Mouse (Mus musculus) forebrain, embryonic 16.5 days (tissue): ENCODE data around the gene Scimp. TPM values are rescaled to one million over a fixed set of nuclear protein-coding genes. Genes with fewer than 3 reads are reported as not detected.

ENCODE experiments used
- ATAC-seq: fragments of 200-750 bp; cut with Nextera tagmentation; 2 replicates; pipeline ENCODE4 v1.8.0; 2017; ENCODE audit warnings: mild to moderate bottlenecking, moderate library complexity
- H3K27ac ChIP-seq: fragments of 300-500 bp; sonication (generic); 2 replicates; pipeline ENCODE4 v1.5.1; 2014; ENCODE audit warnings: low read length, control low read depth
- H3K27me3 ChIP-seq: fragments of 300-500 bp; sonication (generic); replicated peaks from 2 replicates; pipeline ENCODE4 v1.6.1; 2014; ENCODE audit warnings: low read length; ENCODE audit not compliant: control insufficient read depth, insufficient read depth
- H3K36me3 ChIP-seq: fragments of 300-500 bp; sonication (generic); 2 replicates; pipeline ENCODE4 v1.6.1; 2014; ENCODE audit not compliant: control insufficient read depth, insufficient read depth
- H3K4me1 ChIP-seq: fragments of 300-500 bp; sonication (generic); replicated peaks from 2 replicates; pipeline ENCODE4 v1.6.1; 2014; ENCODE audit warnings: low read length; ENCODE audit not compliant: control insufficient read depth, insufficient read depth
- H3K4me2 ChIP-seq: fragments of 300-500 bp; sonication (generic); 2 replicates; pipeline ENCODE4 v1.6.1; 2014; ENCODE audit warnings: mild to moderate bottlenecking, low read length, control low read depth
- H3K4me3 ChIP-seq: fragments of 300-500 bp; sonication (generic); replicated peaks from 2 replicates; pipeline ENCODE4 v1.5.1; 2014; ENCODE audit warnings: mild to moderate bottlenecking, low read length, control low read depth
- H3K9ac ChIP-seq: fragments of 300-500 bp; sonication (generic); replicated peaks from 2 replicates; pipeline ENCODE4 v1.6.1; 2014; ENCODE audit warnings: low read depth, low read length, control low read depth
- H3K9me3 ChIP-seq: fragments of 300-500 bp; sonication (generic); 2 replicates; pipeline ENCODE4 v1.6.1; 2016; ENCODE audit warnings: low read length; ENCODE audit not compliant: control insufficient read depth
- WGBS: fragments of 180-500 bp; shearing (Covaris S2); extraction: QIAGEN DNeasy Blood & Tissue Kit; methylation state at CpG from one replicate; pipeline ENCODE4 v1.1.7; 2014; 5-methylcytosine and 5-hydroxymethylcytosine counted together
- polyA plus RNA-seq: library from polyadenylated mRNA; unstranded; fragments of >200 nt; fragmentation: Nextera tagmentation; extraction: Ambion mirVana; gene quantifications from 2 replicates; pipeline ENCODE4 v1.2.1, GENCODE M21; 2015

The Scimp gene
- polyA plus RNA-seq, 1 experiment from 2014 or later, result not detected

DNA sequence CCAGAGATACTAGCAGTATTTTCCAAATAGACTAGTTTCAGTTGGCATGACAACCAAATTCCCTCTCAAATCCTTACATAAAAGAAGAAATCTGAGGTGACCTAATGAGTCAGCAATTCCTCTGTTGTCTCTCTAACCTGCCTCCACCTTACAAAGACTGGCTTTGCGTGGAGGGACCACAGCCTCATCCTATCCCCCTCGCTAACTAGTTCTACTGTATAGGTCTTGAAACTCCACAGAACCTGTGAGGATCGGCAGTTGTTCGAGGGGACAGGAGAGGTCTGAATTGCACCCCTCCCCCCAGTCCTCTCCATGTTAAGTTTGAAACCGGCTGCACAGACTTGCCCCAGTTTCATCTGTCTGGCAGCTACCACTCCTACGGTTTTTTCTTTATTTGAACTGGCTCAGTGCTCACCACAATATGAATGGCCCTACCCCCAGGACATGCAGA, 23.0 kb upstream of the Scimp start:
- H3K27me3 ChIP-seq, result no peaks in the 10 kb centered on the region
- H3K27ac ChIP-seq, result no peak overlapping the region
- H3K36me3 ChIP-seq, result no peaks in the 10 kb centered on the region
- ATAC-seq, result no peak
- H3K4me2 ChIP-seq, result no peak overlapping the region
- no peak overlapping the region for H3K4me3 ChIP-seq
- 37% methylated on average over 6 of the region's 6 CpGs for WGBS
- H3K4me1 ChIP-seq, result no peaks in the 10 kb centered on the region
- H3K9ac ChIP-seq, result no peak overlapping the region
- no peaks in the 10 kb centered on the region for H3K9me3 ChIP-seq

DNA sequence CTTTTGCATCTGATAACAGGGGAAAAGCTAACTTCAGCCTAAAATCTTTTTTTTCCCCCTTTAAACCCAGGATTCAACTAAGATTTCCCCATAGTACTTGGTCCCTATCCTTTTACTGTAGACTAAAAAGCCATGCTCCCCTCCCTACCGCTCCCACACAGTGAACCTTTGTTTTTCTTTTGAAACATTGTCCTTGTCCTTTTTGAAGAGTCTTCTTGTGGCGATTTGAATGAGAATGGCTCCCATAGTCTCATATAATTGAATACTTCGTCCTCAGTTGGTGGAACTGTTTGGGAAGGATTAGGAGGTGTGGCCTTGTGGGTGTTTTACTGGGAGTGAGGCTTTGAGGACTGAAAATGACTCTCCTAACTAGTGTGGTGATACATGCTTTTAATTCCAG, 21.4 kb upstream of the Scimp start:
- H3K27me3 ChIP-seq, result no peaks in the 10 kb centered on the region
- no peaks in the 10 kb centered on the region for H3K9me3 ChIP-seq
- H3K27ac ChIP-seq, result no peak overlapping the region
- ATAC-seq, result no peak
- H3K9ac ChIP-seq, result no peak overlapping the region
- no peak overlapping the region for H3K4me2 ChIP-seq
- WGBS, result 54% methylated on average over 3 of the region's 3 CpGs
- no peak overlapping the region for H3K4me3 ChIP-seq
- no peaks in the 10 kb centered on the region for H3K36me3 ChIP-seq
- H3K4me1 ChIP-seq, result no peaks in the 10 kb centered on the region

DNA sequence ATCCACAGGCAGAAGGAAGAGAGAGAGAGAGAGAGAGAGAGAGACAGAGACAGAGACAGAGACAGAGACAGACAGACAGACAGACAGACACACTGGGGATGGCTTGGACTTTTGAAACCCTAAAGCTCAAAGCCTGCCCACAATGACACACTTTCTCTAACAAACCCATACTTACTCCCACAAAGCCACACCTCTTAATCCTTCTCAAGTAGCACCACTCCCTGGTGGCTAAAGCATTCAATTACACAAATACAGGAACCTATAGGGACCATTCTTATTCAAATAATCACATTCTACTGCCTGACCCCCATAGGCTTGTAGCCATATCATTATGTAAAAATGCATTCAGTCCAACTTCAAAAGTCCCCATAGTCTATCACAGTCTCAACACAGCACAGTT, 21.0 kb upstream of the Scimp start:
- H3K4me1 ChIP-seq, result no peaks in the 10 kb centered on the region
- H3K9me3 ChIP-seq, result no peaks in the 10 kb centered on the region
- H3K27ac ChIP-seq, result no peak overlapping the region
- no peaks in the 10 kb centered on the region for H3K36me3 ChIP-seq
- no peak for ATAC-seq
- no peak overlapping the region for H3K4me3 ChIP-seq
- H3K9ac ChIP-seq, result no peak overlapping the region
- H3K4me2 ChIP-seq, result no peak overlapping the region
- no peaks in the 10 kb centered on the region for H3K27me3 ChIP-seq

DNA sequence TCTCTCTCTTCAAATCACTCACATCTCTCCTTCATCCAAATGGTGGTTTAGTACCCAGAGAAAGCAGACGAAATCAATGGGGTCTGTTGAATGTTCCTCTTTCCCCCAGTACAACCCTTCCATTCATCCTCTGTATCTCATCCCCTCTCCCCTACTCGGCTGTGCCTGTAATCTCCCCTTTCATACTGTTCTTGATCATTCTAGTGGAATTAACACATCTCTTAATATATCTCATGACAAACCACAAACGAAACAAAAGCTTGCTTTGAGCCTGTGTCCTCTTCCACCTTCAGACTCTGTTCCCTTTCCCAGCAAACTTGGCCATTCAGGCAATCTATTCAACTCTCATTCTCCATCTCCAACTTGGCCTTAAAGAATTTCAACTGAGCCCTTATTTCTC, 18.8 kb upstream of the Scimp start:
- no peak for ATAC-seq
- H3K9me3 ChIP-seq, result no peaks in the 10 kb centered on the region

DNA sequence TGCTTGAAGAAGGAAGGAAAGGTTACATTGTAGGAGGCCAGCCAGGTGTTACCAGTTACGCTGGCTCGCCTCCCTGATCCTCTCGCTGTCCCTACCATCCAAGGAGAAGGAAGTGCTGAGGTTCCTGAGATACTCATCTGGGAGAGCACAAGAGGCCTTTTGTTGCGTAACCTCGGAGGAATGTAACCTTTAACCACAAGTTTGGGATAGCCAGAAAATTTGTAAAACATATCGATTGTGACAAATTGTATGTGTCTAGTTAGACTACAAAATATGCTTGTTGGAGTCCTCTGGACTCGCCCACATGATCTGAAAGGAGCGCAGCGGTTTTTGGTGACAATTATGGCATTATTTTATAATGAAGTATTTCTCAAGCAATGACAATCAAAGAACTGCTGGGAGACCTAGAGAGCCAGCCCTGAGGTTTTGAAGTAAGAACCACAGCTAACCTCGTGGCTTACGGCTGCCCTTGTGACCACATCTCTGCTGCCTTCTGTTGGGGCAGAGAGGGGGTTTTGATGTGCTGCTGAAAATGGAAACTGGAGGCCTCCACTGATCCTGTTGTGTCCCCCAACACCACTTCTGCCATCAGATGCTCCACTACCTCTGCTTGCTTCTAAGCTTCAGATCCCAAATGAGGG, 16.7 kb upstream of the Scimp start:
- no peak overlapping the region for H3K9ac ChIP-seq
- no peak overlapping the region for H3K4me3 ChIP-seq
- WGBS, result 93% methylated on average over 11 of the region's 11 CpGs
- no peak for ATAC-seq
- H3K27ac ChIP-seq, result no peak overlapping the region
- H3K36me3 ChIP-seq, result no peaks in the 10 kb centered on the region
- H3K4me1 ChIP-seq, result no peaks in the 10 kb centered on the region
- H3K4me2 ChIP-seq, result no peak overlapping the region
- no peaks in the 10 kb centered on the region for H3K9me3 ChIP-seq
- no peaks in the 10 kb centered on the region for H3K27me3 ChIP-seq

More for the DNA sequence above, 18.8 kb upstream of the Scimp start:
- Histone ChIP-seq H3K4me2 (no peak overlapping the region), H3K4me3 (no peak overlapping the region), H3K27ac (no peak overlapping the region), H3K27me3 (no peaks in the 10 kb centered on the region), H3K4me1 (no peaks in the 10 kb centered on the region), H3K9ac (no peak overlapping the region), H3K36me3 (no peaks in the 10 kb centered on the region)
- WGBS, result 10% methylated on average over 3 of the region's 3 CpGs

DNA sequence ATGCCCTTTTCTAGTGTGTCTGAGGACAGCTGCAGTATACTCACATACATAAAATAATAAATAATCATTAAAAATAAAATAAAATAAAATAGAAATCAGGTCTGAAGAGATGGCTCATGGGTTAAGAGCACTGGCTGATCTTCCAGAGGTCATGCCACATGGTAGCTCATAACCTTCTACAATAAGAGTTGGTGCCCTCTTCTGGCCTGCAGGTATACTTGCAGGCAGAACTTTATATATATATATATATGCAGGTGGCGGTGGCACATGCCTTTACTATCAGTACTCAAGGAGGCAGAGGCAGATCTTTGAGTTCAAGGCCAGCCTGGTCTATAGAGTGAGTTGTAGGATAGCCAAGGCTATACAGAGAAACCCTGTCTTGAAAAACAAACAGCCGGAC, 13.8 kb upstream of the Scimp start:
- no peak for ATAC-seq
- WGBS, result 91% methylated on average over 2 of the region's 2 CpGs

DNA sequence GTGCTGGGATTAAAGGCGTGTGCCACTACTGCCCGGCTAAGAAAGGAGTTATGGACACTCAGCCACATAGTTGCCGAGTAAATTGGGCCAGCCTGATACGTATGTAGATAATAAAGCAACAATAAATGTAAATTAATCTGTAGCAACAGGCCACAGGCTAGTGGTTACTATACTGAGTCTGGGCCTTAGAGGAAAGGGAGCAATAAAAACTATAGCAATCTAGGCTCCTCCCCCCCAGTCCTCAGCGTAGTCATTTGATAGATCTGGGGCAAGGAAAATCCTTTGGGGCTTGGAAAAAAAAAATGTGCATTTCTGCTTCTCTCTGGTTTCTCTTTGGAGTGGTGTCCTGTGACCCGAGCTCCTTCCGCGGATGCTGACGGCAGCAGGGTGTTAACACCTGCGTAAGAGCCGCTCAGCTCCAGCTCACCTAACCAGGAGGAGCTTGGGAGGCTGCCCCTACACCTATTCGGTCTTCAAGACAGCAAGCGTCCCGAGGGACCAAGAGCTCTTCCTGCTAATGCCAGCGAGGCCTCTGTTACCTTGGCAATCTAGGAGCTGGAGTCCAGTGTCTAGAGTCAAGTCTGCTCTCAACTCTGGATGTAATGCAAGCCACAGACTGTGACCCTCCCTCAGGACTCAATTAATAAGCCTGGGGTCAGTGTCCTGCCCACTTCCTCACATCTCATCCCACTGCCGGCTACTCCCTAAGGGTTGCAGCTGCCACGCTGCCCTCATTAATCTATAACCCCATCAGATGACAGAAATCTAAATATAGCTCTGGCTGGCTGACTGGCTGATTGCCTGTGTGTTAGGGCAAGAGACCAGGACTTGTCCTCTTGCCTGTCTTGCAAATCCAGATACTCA, 9.6 kb upstream of the Scimp start:
- Histone ChIP-seq H3K4me1 (no peaks in the 10 kb centered on the region), H3K36me3 (no peaks in the 10 kb centered on the region), H3K9ac (no peak overlapping the region), H3K9me3 (no peaks in the 10 kb centered on the region), H3K27me3 (no peaks in the 10 kb centered on the region), H3K4me3 (no peak overlapping the region), H3K27ac (no peak overlapping the region), H3K4me2 (no peak overlapping the region)
- ATAC-seq, result no peak
- 65% methylated on average over 17 of the region's 17 CpGs for WGBS

More for the DNA sequence above, 13.8 kb upstream of the Scimp start:
- H3K9ac ChIP-seq, result no peak overlapping the region
- H3K27me3 ChIP-seq, result no peaks in the 10 kb centered on the region
- no peak overlapping the region for H3K4me3 ChIP-seq
- H3K27ac ChIP-seq, result no peak overlapping the region
- no peaks in the 10 kb centered on the region for H3K36me3 ChIP-seq
- no peaks in the 10 kb centered on the region for H3K9me3 ChIP-seq
- H3K4me2 ChIP-seq, result no peak overlapping the region
- no peaks in the 10 kb centered on the region for H3K4me1 ChIP-seq

DNA sequence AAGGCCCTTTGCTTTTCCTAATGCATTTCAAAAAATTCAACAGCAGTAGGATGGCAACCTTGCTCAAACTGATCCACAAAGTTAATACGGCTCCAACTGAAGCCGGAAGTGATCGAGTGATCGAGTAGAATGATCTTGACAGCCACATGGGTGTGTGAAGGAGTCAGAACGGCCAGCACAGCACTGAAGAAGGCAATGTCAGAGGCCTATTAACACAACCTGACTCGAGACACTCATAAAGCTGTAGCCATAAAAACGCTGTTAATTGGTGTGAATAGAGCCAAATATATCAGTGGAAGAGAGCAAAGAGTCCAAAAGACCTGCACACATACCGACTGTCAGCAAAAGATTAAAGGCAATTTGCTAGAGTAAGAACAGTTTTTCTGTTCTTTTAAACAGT, 7.7 kb upstream of the Scimp start:
- Histone ChIP-seq H3K27me3 (no peaks in the 10 kb centered on the region), H3K4me1 (no peaks in the 10 kb centered on the region), H3K4me2 (no peak overlapping the region), H3K9me3 (no peaks in the 10 kb centered on the region), H3K9ac (no peak overlapping the region), H3K4me3 (no peak overlapping the region), H3K36me3 (no peaks in the 10 kb centered on the region), H3K27ac (no peak overlapping the region)
- 81% methylated on average over 8 of the region's 8 CpGs for WGBS
- no peak for ATAC-seq

DNA sequence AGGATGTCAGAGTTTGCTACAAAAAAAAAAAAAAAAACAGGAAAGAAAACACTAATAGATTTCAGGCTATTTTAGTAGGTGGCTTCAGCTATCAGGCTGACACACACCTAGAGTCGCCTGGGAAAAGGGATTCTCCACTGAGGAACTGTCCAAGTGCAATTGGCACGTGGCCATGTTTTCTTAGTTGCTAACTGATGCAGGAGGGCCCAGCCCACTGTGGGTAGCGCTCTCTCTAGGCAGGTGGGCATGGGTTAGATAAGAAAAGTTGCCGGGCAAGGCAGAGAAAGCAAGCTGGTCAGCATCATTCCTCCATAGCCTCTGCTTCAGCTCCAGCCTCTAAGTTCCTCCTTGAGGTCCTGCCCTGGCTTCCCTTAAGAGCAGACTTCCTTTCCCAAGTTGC, 4.4 kb upstream of the Scimp start:
- no peaks in the 10 kb centered on the region for H3K36me3 ChIP-seq
- H3K4me2 ChIP-seq, result no peak overlapping the region
- H3K27ac ChIP-seq, result no peak overlapping the region
- H3K9ac ChIP-seq, result no peak overlapping the region
- WGBS, result 72% methylated on average over 4 of the region's 4 CpGs
- no peak overlapping the region for H3K4me3 ChIP-seq
- H3K4me1 ChIP-seq, result no peaks in the 10 kb centered on the region
- no peak for ATAC-seq
- H3K9me3 ChIP-seq, result no peaks in the 10 kb centered on the region
- no peaks in the 10 kb centered on the region for H3K27me3 ChIP-seq
